Mouse (Mus musculus) heart, embryonic 10.5 days (tissue): Measurements from ENCODE around the gene Defa22. TPM values are rescaled to one million over a fixed set of nuclear protein-coding genes. Genes with fewer than 3 reads are reported as not detected.
"Not testable (repeated sequence)": the region's sequence is repeated elsewhere in the genome, so short reads cannot be mapped to it uniquely, and the experiment has no call there.

Experiments used
- DNase-seq: peaks from one replicate; pipeline ENCODE4 v3.0.0-alpha.2; 2017; ENCODE audit warnings: low spot score
- H3K27ac ChIP-seq: fragments of 300-500 bp; sonication (generic); 2 replicates; pipeline ENCODE4 v1.5.1; 2016; ENCODE audit warnings: mild to moderate bottlenecking
- H3K27me3 ChIP-seq: fragments of 300-500 bp; sonication (generic); 2 replicates; pipeline ENCODE4 v1.6.1; 2016; ENCODE audit warnings: mild to moderate bottlenecking; ENCODE audit not compliant: poor library complexity, insufficient read depth, severe bottlenecking
- H3K36me3 ChIP-seq: fragments of 300-500 bp; sonication (generic); 2 replicates; pipeline ENCODE4 v1.6.1; 2016; ENCODE audit warnings: mild to moderate bottlenecking, moderate library complexity
- H3K4me1 ChIP-seq: fragments of 300-500 bp; sonication (generic); 2 replicates; pipeline ENCODE4 v1.6.1; 2016; ENCODE audit warnings: mild to moderate bottlenecking
- H3K4me3 ChIP-seq: fragments of 300-500 bp; sonication (generic); 2 replicates; pipeline ENCODE4 v1.5.1; 2016; ENCODE audit warnings: mild to moderate bottlenecking, moderate library complexity
- H3K9me3 ChIP-seq: fragments of 300-500 bp; sonication (generic); 2 replicates; pipeline ENCODE4 v1.6.1; 2016; ENCODE audit warnings: mild to moderate bottlenecking, moderate library complexity
- WGBS: fragments of 180-500 bp; shearing (Covaris S2); methylation state at CpG from one replicate; pipeline ENCODE4 v1.1.7; 2016; 5-methylcytosine and 5-hydroxymethylcytosine counted together
- polyA plus RNA-seq: library from polyadenylated mRNA; unstranded; fragments of >200 nt; fragmentation: Nextera tagmentation; extraction: Ambion mirVana; gene quantifications from 2 replicates; pipeline ENCODE4 v1.2.1, GENCODE M21; 2016

Gene Defa22
- polyA plus RNA-seq = not detected in 2 replicates

DNA sequence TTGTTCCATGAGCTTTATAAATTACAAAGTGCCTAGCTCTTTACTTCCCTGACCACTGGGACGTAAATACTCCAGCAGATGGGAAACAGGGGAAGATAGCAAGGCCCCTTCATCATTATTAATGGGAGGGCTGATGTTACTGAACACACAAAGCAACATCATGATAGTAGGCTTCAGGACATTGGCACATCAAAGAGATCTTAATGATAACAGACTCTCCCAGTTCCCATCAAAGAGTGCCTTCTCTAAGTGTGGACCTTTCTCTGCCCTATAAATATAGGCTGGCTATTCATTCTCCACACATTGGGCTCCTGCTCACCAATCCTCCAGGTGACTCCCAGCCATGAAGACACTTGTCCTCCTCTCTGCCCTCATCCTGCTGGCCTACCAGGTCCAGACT lies at the start of gene Defa22:
Gene Defa22, plus strand, starts transcription at position 301 of the 400 bp plus-strand sequence.
- not testable (repeated sequence) for H3K9me3 ChIP-seq, H3K4me3 ChIP-seq, H3K27ac ChIP-seq, H3K4me1 ChIP-seq, H3K27me3 ChIP-seq, DNase-seq, H3K36me3 ChIP-seq
- WGBS = no CpG with 5 or more reads among the region's 1 CpGs

GRCm38 (mm10) chr8:21134342-21134741 lies 27.7 kb upstream of the Defa22 start, which contains the start of gene Defa30:
TSS of gene Defa30 (plus strand) at chr8:21134642.
- not testable (repeated sequence) for H3K4me1 ChIP-seq, H3K4me3 ChIP-seq, H3K9me3 ChIP-seq, DNase-seq, H3K27ac ChIP-seq, H3K27me3 ChIP-seq, H3K36me3 ChIP-seq
- 63% methylated on average over 3 of the region's 3 CpGs for WGBS

DNA sequence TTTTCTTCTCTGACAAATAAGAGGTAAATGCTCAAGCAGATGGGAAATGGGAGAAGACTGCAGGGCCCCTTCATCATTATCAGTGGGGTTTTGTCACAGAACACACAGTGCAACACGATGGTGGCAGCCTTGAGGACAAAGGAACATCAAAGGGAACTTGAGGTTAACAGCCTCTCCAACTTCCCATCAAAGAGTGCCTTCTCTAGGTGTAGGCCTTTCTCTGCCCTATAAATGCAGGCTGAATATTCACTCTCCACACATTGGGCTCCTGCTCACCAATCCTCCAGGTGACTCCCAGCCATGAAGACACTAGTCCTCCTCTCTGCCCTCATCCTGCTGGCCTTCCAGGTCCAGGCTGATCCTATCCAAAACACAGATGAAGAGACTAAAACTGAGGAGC lies 29.2 kb downstream of the Defa22 start, which contains the start of gene Defa31:
Gene Defa31, plus strand, starts transcription at position 301 of the 400 bp plus-strand sequence.
- H3K4me1 ChIP-seq, DNase-seq, H3K36me3 ChIP-seq, H3K27ac ChIP-seq, H3K9me3 ChIP-seq, H3K4me3 ChIP-seq, H3K27me3 ChIP-seq: not testable (repeated sequence)
- no CpG with 5 or more reads among the region's 1 CpGs for WGBS

- not testable (repeated sequence) for H3K27me3 ChIP-seq, H3K9me3 ChIP-seq, DNase-seq, H3K4me1 ChIP-seq, H3K4me3 ChIP-seq, H3K36me3 ChIP-seq, H3K27ac ChIP-seq
- WGBS = no CpG with 5 or more reads among the region's 1 CpGs
Observed at GRCm38 (mm10) chr8:21201261-21201660, 39.2 kb downstream of the Defa22 start, which contains the start of gene Gm15293. TSS of gene Gm15293 (plus strand) at chr8:21201561.

Other genes starting within 250 kb of the Defa22 start
- not detected in 2 replicates for gene Gm6040, start 240.2 kb upstream of the Defa22 start, polyA plus RNA-seq
- gene AY761185, start 217.6 kb upstream of the Defa22 start, polyA plus RNA-seq = not detected in 2 replicates
- not detected in 2 replicates for gene Defa21, start 136.7 kb upstream of the Defa22 start, polyA plus RNA-seq
- gene Defa23, start 107.2 kb upstream of the Defa22 start, polyA plus RNA-seq = not detected in 2 replicates
- not detected in 2 replicates for gene Defa35, start 97.2 kb upstream of the Defa22 start, polyA plus RNA-seq
- not detected in 2 replicates for gene Defa25, start 77.8 kb upstream of the Defa22 start, polyA plus RNA-seq
- not detected in 2 replicates for gene Gm14851, start 66.2 kb upstream of the Defa22 start, polyA plus RNA-seq
- gene Defa30, start 27.6 kb upstream of the Defa22 start, polyA plus RNA-seq = not detected in 2 replicates
- not detected in 2 replicates for gene Defa31, start 29.3 kb downstream of the Defa22 start, polyA plus RNA-seq
- gene Gm15293, start 39.3 kb downstream of the Defa22 start, polyA plus RNA-seq = not detected in 2 replicates
- not detected in 2 replicates for gene Gm15292, start 87.5 kb downstream of the Defa22 start, polyA plus RNA-seq
- gene Defa27, start 153.3 kb downstream of the Defa22 start, polyA plus RNA-seq = not detected in 2 replicates
- gene Defa29, start 164.7 kb downstream of the Defa22 start, polyA plus RNA-seq = not detected in 2 replicates
- not detected in 2 replicates for gene Defa2, start 216.2 kb downstream of the Defa22 start, polyA plus RNA-seq
- not detected in 2 replicates for gene Defa33, start 229.5 kb downstream of the Defa22 start, polyA plus RNA-seq